Mouse (Mus musculus) lung, postnatal 14 days (tissue): Measurements from ENCODE around the gene Klk15.

Source experiments
- DNase-seq: peaks from one replicate; pipeline ENCODE4 v3.0.0; 2021

Gene Klk15

DNA sequence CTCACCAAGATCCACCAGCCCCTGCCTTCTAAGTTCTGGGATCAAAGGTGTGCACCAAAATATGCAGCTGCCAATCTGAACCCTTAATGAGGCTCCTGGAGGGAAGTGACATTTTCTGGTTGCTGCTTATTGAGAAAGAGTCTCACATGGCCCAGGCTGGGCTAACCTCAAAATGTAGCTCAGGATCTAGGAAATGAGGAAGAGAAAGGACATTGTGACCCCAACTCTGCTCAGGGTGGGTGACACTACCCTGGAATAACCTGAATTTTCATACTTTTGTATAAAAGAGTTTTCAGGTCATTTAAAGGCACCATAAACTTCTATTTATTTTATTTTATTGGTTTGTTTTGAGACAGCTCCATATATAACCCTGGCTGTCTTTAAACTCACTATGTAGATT, 52.1 kb downstream of the Klk15 start:
- DNase-seq = no peak
